Mouse (Mus musculus) CD8-positive naive resting alpha-beta T cell, adult 2 months (primary cell): ENCODE data around the gene Frmpd1.

Experiments
- DNase-seq, 2 experiments: peaks; one replicate each; pipeline ENCODE4 v3.0.0; 2022; ENCODE audit warnings: low read depth in 2 of 2, low spot score in 2 of 2

Frmpd1 gene

DNA sequence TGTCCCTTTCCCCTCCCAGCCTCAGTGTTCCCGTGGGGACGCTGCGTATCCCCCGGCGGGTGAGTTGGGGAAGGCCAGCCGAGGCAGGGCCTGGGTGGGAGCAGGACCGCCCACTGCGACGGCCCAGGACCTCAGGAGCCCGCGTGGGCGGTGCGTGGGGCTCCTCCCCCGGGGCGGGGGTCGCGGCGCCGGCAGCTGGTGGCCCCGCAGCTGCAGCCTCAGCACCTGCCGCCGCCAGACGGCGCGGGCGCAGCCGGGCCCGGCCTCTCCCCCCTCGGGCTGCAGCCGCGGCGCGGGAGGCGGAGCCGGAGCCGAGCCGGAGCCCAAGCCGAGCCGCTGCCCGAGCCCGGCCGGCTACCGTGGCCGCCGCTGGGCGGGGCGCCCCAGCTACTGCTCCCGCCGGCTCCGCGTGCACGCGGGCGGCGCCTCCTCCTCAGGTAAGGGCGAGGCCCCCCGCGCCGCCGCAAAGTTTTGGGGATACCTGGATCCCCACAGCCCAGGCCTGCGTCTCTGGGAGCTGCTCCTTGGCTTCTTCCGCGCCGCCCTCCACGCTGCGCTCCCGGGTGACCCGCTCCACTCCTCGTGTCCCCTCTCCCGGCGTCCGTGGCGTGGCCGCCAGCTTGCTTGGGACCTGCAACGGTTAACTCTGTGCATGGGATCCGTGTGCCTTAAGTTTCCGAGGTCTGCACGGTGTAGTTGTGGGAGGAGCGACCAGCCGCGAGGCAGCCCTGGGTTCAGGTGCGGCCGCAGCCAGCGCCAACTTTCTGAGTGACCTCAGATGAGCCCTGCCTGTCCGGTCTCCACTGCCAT, at the start of gene Frmpd1:
Gene Frmpd1 (plus strand): TSS at position 355 of the 810 bp plus-strand sequence.
- DNase-seq = no peak

- DNase-seq = no peak
These were observed 47.0 kb upstream of the Frmpd1 start for GRCm38 (mm10) chr4:45137636-45138035.

DNA sequence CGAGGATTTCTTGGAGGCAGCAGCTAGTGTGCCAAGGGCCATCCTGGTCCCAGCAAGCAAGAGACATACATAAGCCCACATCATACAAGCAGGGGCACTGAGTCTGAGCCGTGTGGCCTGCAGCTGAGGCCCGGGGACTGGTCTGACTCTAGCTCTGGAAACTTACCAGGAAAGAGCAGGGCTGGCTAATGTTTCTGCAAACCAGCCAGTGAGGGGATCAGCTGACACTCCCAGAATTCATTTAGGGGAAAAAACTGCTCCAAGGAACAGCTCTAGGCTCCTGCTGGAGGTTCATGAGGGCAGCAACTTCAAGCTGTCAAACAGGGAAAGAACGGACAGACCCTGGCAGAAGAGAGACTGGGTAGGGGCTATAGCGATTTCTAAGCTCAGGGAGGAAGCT, 42.8 kb upstream of the Frmpd1 start:
- no peak for DNase-seq

- no peak for DNase-seq
These were observed 42.3 kb upstream of the Frmpd1 start for GRCm38 (mm10) chr4:45142411-45142810.

GRCm38 (mm10) chr4:45143005-45143404, 41.7 kb upstream of the Frmpd1 start:
- DNase-seq = no peak

- no peak for DNase-seq
These were observed 28.2 kb upstream of the Frmpd1 start for GRCm38 (mm10) chr4:45156433-45156832.

DNA sequence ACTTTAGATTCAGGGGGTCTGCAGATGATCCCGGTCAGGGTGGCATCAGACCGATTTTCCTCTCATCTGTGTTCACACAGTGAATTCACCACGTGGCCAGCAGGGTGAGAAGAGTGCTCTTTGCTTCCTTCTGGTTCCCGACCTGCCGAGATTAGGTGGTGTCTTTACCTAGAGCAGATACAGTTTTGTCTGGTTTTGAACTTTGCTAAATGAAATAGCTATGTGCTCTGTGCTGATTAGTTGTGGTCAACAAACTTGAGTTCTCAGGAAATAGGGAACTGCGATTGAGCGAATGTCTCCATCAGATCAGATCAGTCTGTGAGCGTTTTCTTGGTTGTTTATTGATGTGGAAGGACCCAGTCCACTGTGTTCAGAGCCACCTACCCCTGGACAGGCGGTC, 26.1 kb upstream of the Frmpd1 start:
- no peak for DNase-seq

DNA sequence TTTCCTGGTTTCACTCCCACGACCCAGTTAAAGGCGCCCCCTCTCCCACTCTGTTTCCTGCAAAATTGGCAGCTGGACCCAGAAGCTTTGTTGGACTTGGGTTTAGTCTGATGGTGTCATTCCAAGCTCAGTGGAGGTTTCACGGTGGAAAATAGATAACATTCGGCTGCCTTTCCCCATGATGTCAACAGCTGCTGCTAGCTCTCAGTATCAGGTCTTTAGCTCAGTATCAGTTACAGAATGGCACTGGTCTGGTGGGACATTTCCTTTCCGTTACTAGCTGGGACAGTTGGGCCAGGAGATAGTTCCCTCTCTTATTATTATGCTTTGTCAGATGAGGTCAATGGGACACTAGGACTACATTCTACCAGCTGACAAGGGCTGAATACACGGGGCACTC, 23.9 kb upstream of the Frmpd1 start:
- no peak for DNase-seq

DNA sequence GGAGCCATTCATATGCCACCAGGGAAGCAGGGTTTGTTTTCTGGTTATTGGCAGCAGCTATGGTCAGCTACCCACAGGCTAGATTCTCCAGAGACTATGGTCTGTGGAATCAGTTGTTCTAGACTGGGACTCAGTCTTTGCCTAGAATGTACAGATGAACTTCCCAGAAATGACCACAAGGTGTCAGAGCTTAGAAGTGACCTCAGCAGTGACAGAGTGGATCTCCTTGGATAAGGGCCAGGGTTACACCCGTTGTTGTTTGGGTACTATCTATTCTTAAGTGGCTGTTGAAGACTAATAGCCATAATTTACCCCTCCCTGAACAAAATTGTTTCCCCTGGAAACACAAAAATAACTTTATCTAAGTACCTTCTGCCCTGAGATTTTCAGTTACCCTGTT, 21.0 kb upstream of the Frmpd1 start:
- DNase-seq = no peak

DNA sequence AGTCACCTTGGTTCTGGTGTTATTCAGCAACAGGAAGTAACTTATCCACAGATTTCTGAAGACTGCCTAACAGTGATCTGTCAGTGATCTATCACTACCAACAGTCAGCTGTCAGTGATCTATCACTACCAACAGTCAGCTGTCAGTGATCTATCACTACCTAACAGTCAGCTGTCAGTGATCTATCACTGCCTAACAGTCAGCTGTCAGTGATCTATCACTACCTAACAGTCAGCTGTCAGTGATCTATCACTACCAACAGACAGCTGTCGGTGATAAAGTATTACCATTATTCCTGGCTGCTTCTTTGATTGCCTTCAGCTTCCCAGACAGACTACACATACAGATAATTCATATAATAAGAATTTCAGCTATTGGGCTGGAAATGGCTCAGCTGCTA, 19.2 kb upstream of the Frmpd1 start:
- no peak for DNase-seq

DNA sequence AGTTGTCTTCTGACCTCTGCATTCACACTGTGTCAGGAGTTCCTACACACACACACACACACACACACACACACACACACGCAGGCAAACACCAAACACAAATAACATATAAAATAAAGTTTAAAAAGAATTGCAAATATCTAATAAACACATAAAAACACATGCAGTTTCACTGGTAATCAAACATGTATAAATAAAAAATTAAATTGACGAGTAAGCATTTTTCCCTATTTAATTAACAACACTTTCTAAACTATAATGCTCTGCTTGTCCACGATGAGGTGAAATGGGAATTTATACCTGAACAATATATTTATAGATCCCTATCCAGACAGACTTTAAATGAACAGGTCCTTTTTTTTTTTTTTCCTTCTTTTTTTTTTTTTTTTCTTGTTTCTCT, 18.7 kb upstream of the Frmpd1 start:
- no peak for DNase-seq

GRCm38 (mm10) chr4:45171340-45171739, 13.3 kb upstream of the Frmpd1 start:
- no peak for DNase-seq

DNA sequence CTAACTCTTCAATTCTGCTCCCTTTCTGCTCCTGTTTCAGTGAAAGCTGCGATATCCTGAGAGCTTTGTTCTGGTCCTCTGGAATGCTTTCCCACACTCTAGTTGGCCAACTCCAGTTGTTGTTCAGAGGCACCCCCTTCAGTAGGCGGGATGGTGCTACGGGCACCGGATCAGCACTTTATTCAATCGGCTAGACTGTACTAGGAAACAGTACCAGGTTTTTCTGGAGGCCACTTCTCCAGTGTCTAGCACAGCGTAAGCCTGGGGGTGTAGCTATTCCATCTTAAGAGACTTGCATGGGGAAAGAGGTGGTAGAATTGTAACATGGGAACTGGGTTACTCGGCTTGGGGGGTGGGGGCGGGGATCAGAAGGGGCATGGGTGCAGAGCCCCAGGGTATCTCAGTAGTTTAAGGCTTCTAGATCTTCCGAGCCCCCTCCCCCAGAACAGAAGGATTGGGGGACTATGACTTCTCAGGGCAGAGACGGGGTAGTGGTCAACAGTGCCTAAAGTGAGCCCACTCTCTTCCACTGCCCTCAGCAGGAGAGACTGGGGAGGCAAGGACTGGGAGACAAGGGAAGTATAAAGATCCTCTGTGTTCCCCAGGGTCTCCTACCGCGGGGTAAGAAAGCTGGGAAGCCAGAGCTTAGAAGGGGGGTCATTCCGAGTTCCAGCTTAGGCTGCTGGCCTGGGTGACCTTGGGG, 706 bp upstream of the Frmpd1 start:
- no peak for DNase-seq

GRCm38 (mm10) chr4:45185331-45185669, 625 bp downstream of the Frmpd1 start:
- no peak for DNase-seq

DNA sequence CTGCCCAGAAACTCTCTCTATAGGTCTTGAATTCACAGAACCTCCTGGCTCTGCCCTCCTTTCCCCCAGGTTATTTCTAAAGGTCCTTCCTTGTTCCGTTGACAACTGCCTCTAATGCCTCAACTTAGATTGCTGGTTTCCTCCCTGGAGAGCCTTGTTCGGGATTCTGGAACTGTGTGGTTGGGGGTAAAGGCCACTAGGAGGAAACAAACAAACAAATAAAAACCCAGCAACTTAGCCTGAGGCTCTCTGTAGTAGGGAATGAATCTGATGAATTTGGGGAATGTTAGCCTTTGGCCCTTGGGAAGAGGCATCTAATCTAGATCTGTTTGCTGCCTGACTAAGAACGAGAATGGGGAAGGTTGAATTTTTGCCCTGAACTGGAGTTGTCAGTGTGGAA, 13.6 kb downstream of the Frmpd1 start:
- no peak for DNase-seq

- DNase-seq = no peak
These were observed 18.6 kb downstream of the Frmpd1 start for GRCm38 (mm10) chr4:45203283-45203682.

DNA sequence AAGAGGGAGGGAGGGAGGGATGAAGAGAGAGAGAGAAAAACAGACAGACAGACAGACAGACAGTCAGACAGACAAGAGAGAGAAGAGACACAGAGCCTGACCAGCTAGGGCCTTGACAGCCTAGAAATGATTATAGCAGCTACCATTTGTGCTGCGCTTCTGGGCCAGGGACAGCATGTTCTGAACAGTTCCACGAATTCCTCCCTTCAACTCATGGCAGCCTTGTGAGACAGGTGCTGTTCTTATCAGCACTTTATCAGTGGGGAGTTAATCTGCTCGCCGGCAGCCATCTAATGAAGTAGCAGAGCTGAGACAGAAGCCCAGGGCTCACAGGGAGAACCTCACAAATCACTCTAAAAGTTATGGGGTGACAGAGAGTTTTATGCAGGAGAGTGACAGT, 22.8 kb downstream of the Frmpd1 start:
- no peak for DNase-seq

GRCm38 (mm10) chr4:45208832-45209363, 24.2 kb downstream of the Frmpd1 start:
- DNase-seq = no peak

DNA sequence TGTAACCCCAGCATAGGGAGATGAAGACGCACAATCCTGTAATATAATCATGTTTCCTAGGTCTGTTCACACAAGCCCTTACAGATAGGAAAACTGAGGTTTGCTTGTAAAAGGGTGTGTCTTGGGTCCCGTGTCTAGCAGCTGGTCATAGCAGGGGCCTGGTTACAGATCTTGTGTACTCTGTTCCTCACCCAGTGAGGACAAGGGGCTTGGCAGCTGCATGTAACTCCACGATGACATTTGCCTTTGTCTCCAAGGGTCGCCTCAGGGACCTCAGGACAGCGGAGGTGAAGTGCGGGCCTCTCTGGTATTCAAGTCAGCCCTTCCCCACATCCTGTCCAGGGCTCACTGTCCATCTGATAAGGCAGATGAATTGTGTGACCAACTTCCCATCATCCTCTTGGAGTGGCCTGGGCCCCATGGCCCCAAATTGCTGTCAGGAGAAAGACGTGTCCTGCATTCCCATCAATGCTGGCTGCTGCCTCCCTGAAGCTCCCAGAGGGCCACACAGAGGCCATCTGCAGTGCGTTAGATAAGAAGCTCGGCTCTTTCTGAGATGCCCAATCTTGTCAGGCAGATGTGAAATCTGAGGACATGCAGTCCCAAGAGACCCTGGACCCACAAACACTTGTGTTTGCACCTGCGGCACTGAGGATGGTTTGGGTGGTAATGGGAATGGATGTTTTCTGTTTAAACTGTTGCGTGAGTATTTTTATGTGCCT, 27.8 kb downstream of the Frmpd1 start:
- DNase-seq = no peak

DNA sequence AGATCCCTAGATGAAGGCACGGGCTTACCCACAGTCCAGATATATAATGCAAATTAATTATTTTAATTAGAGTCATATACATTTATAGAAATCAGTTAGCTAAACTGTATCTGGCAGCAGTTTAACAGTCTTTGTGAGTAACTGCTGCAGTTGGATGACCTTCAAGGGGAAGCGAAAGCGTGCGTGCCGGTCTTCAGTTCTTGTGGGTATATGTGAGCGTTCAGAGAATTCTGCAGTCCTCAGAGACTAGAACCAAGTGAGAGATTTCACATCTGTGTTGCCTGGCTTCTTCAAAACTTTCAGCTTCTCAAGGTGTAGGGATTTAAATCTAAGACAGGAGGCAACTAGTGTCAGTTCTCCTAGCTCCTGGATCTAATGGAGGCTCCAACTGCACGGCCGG, 35.3 kb downstream of the Frmpd1 start:
- no peak for DNase-seq

DNA sequence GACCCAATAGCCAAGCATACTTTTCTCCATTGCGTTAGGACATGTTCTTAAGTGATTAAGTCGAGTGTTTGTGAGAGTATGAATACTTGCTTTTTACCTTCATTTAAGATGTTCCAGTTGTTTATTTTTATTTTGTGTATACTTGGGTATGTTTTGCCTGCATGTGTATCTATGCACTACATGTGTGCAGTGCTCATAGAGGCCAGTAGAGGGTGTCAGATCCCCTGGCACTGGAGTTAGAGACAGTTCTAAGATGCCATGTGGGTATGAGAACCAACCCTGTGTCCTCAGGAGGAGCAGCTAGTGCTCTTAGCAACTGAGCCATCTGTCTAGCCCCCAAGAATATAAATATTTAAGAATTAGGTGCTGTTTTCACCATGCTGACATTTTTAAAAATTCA, 37.7 kb downstream of the Frmpd1 start:
- DNase-seq = no peak

GRCm38 (mm10) chr4:45230263-45230662, 45.6 kb downstream of the Frmpd1 start:
- DNase-seq = no peak
